Mouse (Mus musculus): ENCODE results near the gene Klk8. TPM values are rescaled to one million over a fixed set of nuclear protein-coding genes. Genes with fewer than 3 reads are reported as not detected.

Klk8 gene
- total RNA-seq (2021), result 1 to 10 TPM; 2.0 to 2.2 TPM
- long read RNA-seq, experiment 1, partial matches to known transcripts, result 0 of 1 reads
- long read RNA-seq, experiment 1, other reads (novel, unspliced or antisense), result 0 of 1 reads
- long read RNA-seq, experiment 2, result 0 reads

DNA sequence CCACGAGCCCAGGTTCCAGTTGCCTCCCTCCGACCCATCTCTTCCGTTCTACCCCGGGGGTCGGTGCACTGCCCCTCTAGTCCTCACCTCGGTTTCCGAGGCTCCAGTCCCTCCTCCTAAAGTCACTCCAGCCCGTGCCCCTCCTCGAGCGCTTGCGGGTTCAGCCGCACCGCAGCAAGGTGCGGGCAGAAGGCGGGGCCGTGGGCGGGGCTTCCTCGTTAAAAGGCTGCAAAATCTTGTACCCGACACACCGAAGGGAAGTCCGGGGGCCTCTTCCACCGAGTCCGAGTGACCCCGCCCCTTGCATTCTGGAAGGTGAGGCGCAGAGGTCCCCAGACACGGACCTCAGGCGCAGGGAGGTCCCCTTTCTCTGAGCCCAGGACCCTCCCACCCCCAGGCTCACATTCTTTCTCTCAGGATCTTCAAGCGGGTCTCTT lies at the start of gene Klk8:
Gene Klk8 (plus strand): TSS at position 245 of the 437 bp plus-strand sequence.
- DNase-seq, result no peak

DNA sequence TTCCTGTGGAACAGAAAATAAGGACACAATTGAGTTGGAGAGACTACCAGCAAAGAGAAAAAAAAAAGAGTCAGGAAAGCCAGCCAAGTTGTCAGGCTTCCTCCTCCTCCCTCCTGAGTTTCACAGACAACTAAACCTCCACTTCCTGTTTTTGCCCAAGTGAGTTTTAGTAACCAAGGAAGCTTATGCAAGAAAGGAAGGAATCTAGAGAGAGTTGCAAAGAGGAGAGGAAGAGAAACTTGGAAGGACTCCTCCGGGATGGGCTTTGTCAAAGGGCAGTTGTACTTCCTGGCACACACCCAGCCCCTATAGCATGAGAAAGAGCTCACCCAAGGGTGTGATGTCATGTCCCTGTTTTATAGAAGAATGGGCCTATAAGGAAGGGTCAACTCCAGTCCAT lies 49.6 kb upstream of the Klk8 start:
- no peak for DNase-seq

DNA sequence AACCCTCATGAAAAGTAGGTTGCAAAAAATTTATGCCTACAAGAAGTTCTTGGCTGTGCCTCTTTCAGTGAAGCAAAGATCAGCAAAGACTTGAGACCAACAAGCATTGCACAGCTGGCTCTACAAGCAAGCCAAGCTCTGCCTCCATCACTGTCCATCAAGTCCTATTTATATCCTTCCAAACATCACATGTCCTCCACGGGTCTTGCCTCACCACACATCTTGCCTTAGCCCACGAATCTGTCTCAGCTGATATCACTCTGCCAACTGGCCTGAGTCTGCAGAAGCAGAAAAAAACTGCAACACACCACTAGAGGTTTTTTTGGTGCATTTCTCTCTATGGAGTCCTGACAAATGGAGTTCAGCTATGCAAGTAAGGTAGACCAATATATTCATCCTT lies 44.6 kb upstream of the Klk8 start:
- DNase-seq, result no peak

DNA sequence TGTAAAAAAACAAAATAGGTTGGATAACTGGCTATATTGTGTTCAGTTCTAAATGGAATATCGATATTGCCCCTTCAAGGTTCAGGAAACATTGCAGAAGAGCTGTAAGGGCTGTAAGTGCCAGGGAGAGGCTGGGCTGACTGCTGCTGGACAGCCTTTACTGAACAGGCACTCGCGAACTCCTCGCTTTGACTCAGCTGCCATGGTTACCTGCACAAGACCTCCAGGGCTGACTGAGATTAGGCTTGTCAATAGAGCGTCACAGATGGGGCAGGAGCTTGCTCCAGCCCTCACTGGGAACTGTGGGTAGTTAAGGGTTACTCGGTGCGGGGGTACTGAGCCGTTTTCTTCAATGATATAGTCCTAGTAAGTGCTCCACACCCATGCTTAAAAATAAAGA lies 30.9 kb upstream of the Klk8 start:
- DNase-seq, result no peak

DNA sequence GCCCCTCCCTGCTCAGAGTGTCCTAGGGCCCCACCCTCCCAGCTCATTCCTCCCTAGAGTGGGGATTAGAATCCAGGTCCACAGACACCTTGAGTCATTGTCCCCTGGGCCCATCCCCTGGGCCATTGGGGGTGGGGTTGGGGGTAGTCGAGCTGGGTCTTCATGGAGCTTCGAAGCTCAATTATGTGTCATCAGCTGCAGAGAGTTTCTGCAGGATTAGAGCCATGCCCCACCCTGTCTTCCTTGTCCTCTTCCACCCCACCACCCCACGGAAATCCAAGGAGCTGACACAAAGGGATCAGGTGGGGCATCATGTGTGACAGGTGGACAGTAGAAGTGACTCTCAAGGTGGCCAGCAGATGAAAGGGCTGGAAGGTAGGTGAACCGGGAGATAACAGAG lies 28.8 kb upstream of the Klk8 start, which contains the start of gene Klk12:
Gene Klk12 (plus strand): TSS at position 301 of the 400 bp plus-strand sequence.
- no peak for DNase-seq

DNA sequence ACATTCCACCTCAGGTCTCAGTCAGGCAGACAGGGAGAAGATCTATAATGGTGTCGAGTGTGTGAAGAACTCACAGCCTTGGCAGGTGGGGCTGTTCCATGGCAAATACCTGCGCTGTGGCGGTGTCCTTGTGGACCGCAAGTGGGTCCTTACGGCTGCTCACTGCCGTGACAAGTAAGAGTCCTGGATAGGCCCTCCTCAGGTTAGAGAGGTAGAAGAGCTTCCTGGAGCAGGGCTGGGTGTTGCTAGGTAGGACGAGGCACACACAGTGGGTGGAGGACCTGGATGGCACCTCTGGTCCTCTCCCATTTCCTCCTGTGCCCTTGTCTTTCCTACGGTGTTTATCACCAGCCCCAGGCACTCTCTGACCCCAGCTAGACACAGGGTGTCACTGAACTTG lies 27.7 kb upstream of the Klk8 start:
- DNase-seq, result no peak

DNA sequence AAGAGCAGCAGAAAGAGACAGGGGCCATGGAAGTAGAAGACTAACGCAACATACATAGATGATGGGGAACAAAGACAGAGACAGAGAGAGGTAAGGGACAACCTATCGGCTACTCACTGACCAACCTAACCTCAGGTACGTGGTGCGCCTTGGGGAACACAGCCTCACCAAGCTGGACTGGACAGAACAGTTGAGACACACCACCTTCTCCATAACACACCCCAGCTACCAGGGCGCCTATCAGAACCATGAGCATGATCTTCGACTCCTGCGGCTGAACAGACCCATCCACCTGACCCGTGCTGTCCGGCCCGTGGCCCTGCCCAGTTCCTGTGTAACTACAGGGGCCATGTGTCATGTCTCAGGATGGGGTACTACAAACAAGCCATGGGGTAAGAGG lies 26.7 kb upstream of the Klk8 start:
- DNase-seq, result no peak

DNA sequence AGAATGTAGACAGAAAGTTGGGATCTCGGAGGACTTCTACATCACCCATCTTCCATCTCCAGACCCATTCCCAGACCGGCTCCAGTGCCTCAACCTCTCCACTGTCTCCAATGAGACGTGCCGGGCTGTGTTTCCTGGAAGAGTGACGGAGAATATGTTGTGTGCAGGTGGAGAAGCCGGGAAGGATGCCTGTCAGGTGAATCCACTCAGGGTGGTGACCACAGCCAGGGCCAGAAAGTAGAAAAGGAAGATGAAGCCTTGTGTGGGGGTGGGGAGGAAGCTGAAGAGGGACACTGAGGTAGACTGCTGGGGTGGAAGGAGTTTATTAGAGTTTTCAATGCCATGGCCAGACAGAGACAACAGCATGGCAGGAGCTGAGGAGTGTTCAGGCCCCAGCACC lies 25.5 kb upstream of the Klk8 start:
- no peak for DNase-seq

DNA sequence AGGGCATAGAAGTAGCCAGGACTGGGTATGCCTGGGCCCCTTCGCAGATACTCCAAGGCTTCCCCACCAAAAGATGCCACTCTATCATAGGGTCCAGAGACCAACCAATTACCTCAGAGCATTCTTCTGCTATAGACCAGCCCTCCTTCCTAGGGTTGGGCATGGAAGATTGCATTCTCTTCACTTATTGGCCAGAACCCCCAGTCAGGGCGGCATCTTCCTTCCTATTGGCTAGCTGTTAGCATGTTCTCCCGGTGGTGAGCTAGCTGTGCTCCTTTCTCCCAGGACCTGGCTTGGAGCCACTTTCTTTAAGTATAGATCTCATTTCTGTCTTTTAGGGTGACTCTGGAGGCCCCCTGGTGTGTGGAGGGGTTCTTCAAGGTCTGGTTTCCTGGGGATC lies 24.5 kb upstream of the Klk8 start:
- no peak for DNase-seq

DNA sequence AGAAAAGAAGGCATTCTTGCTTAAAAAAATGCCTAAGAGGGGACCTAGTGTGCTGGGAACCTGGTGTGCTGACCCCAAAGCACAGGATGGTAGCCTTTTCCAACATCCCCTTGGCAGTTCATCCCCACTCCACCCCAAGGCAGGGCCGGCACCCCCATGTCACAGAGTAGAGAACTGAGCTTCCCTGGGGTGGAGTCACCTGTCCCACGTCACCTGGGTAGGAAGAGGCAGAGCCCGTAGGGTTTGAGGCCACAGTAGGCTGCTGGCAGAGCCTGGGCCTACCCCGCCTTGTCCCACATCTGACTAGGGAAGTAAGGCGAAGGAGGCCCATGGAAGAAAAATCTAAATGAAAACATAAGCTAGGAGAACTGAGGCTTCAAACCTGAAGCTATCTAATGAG lies 23.0 kb upstream of the Klk8 start, which contains the start of gene Klk11:
Gene Klk11 (plus strand): TSS at position 241 of the 400 bp plus-strand sequence.
- no peak for DNase-seq

DNA sequence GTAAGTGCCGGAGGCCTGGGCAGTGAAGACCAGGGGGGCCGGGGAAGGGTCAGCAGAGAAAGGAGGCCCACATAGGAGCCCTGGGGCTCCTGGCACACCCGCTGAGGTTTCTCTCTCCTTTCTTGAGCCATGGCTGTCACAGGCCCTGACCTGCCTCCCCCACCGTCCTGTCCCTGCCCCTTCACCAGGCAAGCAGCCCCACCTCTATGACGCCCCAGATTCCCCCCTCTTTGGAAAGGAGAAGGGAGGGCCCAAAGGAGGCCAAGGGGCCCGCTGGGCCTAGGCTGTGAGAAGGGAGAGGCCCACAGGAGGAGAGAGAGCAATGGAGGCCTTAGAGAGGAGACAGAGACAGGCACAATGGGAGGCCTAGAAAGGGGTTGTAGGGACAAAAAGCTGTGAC lies 22.6 kb upstream of the Klk8 start:
- DNase-seq, result no peak

DNA sequence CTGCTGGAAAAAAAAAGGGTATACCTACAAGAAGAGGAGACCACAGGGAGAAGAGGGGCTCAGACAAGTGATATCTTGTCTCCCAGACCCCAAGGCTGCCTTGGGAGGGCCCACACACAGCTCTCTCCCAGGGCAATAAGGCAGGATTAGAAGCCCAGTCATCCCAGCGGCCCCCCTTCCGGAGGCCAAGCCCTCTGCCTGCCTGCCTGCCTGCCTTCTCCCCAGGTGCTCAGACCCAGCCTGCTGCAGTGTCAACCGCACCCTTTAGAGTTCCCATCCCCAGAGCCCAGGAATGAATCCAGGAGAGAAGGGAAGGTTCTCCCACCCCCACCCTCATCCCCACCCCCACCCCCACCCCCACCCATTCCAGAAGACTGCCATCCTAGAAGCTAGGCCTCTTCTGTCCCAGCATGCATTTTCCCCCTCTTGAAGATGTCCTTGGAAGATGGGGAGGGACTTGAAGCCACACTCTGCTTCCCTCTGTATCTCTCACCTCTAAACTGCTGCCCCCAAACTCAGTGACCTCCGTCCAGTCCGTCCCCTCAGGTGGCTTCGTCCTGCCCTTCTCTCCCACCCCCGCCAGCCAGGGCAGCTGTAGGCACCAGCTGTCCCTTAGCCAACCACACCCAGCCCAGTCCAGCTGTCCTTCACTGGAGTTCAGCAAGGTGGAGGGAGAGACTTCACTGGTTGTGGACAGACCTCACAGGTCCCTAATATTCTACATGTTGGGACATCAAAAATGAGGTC lies 21.9 kb upstream of the Klk8 start:
- DNase-seq, result no peak

DNA sequence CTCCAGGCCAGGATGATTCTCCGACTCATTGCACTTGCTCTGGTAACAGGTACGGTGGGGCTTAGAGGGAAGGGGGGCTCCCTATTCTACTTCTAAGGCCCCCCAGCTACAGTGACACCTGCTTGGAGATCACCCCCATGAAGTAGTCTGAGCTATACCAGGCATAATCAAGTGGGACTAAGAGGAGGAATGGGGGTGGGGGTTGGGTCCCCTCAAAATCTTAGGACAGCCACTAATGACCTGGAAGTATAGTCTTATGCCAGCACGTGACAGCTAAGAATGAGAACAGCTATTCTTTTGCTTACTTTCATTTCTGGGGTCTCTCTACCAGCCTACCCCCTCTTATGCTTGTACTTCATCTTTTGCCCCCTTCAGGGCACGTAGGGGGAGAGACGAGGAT lies 20.9 kb upstream of the Klk8 start:
- DNase-seq, result no peak

DNA sequence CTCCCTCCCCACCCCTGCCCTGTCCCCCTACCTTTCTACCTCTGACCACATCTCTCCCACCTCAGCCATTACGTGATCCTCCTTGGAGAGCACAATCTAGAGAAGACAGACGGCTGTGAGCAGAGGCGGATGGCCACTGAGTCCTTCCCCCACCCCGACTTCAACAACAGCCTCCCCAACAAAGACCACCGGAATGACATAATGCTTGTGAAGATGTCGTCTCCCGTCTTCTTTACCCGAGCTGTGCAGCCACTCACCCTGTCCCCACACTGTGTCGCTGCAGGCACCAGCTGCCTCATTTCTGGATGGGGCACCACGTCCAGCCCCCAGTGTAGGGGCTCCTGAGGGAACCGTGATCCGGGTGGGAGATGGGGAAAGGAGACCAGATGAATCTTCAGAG lies 20.0 kb upstream of the Klk8 start:
- no peak for DNase-seq

DNA sequence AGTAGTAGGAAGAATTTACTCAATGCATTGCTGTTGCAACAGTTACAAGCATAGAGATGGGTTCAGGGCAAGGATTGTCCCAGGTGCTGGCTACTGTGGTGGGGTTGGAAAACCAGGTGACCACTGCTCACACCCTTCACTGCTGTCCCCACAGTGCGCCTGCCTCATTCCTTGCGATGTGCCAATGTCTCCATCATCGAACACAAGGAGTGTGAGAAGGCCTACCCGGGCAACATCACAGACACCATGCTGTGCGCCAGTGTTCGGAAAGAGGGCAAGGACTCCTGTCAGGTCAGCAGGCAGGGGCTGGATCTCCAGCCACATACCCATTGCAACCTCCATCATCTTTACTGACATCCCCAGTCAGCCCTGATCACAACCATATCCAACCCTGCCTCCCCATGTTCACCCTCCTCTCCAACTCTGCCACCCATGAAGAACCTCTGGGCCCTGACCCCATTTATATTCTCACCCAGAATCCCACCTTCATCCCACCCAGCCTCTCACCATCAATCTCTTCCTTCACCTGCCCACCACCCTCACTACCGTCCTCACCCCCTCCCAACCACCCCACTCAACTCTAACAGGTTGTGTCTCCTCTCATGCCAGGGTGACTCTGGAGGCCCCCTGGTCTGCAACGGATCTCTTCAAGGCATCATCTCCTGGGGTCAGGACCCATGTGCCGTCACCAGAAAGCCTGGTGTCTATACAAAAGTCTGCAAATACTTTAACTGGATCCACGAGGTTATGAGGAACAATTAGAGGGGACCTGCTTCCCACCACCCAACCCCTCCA lies 19.0 kb upstream of the Klk8 start:
- no peak for DNase-seq

DNA sequence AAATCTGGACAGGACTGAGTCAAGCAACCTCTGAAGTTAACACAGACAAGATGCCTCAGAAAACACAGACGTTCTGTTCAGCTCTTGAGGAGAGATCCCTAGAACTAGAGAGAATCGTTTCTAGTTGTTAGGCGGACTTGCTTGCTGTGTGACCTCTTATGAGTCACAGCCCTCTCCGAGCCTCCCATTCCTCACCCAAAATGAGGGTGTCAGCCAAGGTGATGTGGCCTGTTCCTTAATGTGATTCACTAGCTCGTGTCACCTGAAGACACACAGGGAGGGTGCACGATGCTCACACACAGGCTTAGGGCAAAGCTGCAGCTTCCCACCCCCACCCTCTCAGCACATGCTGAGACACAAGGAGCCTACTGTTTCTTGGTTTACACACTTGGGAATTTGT lies 17.1 kb upstream of the Klk8 start:
- DNase-seq, result no peak

DNA sequence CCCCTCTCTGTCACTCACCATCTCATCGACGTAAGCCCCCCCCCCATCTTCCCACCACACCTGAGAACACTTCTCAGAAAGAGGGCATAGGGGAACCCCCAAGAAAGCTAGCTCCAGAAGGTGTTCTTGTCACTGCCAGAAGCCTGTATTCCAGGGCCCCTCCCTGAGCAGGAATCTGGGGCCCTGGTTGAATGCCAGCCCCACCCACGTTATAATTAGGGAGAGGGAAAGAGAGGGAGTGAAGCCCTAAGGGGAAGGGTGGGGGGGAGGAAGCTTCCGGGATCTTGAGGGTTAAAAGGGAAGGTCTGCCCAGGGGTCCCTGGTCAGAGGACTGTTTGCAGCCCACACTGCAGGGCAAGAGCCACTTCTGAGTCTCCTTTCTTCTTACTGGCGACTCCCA lies 16.6 kb upstream of the Klk8 start, which contains the start of gene Klk10:
Gene Klk10 (plus strand): TSS at position 290 of the 400 bp plus-strand sequence.
- DNase-seq, result no peak

DNA sequence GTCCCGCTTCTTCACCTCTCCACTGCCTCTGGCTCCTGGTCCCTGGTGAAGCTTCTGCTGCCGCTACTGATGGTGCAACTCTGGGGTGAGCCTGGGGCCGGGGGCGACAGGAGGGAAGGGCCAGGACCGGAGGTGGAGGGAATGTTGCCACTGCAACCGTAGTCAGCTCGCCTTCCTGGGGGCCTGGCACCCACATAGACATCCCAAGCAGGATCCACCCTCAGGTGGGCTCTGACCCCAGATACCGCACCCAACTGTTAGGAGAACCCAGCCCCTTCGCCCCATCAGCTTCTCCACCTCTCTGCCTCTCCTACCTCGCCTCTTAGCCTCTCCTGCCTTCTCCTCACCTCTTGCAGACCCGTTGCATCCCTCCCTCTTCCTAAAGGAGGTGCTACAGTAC lies 15.8 kb upstream of the Klk8 start:
- DNase-seq, result no peak

DNA sequence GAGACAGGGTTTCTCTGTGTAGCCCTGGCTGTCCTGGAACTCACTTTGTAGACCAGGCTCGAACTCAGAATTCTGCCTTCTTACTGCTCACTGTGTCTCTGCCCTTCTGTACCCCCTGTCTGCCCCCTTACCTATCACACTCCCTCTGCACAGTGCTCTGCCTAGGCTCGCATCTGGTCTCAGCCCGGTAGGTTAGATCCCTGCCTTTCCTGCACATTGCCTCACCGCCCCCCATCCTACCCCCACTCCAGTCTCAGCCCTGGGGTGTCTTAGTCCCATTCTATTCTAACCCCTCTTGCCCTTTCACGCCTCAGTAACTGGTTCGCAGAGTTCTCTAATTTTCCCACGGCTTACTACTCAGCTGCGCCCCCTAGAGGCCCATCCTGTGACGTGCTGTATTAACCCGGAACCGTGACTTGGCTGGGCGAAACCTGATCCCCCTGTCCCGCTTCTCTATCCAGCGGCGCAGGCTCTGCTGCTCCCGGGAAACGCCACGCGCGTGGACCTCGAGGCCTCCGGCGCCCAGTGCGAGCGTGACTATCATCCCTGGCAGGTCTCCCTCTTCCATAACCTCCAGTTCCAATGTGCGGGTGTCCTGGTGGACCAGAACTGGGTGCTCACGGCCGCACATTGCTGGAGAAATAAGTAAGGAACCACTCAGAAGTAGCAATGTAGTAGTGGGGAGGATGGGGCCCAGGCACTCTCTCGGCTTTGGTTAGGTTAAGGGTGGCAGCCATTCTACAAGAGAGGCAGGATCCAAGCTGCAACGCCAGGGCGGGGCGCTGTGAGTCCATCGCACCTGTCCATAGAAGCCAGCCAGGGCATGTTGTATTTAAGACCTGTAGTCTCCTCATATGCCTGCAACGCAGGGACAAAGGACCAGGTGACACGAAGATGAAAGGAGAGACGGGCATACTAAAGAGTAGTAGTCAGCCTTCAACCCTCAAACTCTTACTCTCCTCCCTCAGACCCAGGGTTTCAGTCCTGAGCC lies 14.8 kb upstream of the Klk8 start:
- DNase-seq, result peak; percentile 84

DNA sequence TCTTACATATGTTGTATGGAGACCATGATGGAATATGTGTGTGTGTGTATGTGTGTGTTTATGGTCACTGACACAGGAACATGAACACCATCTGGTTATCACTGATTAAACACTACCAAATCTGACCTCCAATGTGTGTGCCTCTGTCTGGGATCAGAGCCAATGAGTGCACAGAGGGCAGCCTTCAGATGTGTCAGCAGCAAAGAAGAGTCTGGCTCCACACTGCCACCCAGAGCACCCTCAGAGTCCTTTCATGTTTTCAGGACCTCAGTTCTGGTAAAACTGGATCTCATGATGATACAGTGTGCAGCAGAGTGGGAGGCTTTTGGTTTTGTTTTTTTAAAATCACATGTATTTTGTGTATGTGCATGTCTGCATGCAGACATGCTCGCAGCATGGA lies 12.1 kb upstream of the Klk8 start:
- no peak for DNase-seq

DNA sequence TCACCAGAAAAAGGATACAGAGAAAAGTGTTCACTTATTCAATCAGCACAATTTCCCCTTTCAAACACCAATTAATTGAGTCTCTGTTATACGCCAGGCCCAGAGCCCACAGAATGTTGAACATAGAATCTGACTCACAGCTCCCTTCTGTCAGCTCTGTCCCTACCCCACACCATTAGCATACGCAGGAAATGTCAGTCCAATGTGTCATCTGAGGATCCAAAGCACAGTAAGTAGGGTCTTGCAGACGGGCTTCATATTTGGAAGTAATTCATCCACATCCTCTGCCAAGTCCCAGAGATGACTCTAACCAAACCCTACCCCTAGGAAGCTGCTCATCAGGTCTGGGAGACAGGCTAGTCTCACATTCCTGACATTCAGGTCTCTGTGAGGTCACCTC lies 9.3 kb upstream of the Klk8 start:
- DNase-seq, result no peak

DNA sequence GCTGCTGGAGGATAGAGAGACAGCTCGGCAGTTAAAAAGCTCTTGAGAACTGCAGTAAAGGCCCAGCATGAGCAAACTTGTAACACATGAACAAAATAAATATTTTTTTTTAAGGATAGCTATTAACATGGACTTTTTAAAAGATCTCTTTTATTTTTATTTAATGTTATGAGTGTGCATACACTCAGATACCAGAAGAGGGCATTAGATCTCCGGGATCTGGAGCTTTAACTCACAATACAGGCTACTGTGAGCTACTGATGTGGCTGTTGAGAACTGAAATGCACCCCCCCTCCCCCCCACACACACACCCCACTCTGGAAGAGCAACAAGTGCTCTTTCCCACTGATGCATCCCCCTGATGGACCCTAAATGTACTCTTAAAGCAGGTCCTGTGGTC lies 8.1 kb upstream of the Klk8 start:
- DNase-seq, result no peak

Data from gastrocnemius, postnatal 10 days (tissue).